Mouse (Mus musculus): Measurements from ENCODE around the gene Kdm5b.

The Kdm5b gene

GRCm38 (mm10) chr1:134597339-134598054 lies 37.5 kb downstream of the Kdm5b start:
- no peaks in the 10 kb centered on the region for H3K27me3 ChIP-seq (ENCODE audit: control insufficient read depth, insufficient read depth, low read length, poor library complexity, severe bottlenecking)
- DNase-seq (ENCODE audit: low read depth, low spot score): no peak
- peaks cover 11% of the 10 kb centered on the region for H3K36me3 ChIP-seq (ENCODE audit: control insufficient read depth, insufficient read depth, low read length, poor library complexity, severe bottlenecking)

GRCm38 (mm10) chr1:134604086-134604485 lies 44.1 kb downstream of the Kdm5b start:
- Histone ChIP-seq H3K36me3 (ENCODE audit: control insufficient read depth, insufficient read depth, low read length, poor library complexity, severe bottlenecking) (peaks cover 12% of the 10 kb centered on the region), H3K27me3 (ENCODE audit: control insufficient read depth, insufficient read depth, low read length, poor library complexity, severe bottlenecking) (no peaks in the 10 kb centered on the region)
- DNase-seq (ENCODE audit: low read depth, low spot score): peak; percentile 3

GRCm38 (mm10) chr1:134605670-134606069 lies 45.7 kb downstream of the Kdm5b start:
- H3K27me3 ChIP-seq (ENCODE audit: control insufficient read depth, insufficient read depth, low read length, poor library complexity, severe bottlenecking): no peaks in the 10 kb centered on the region
- DNase-seq (ENCODE audit: low read depth, low spot score): no peak

GRCm38 (mm10) chr1:134606381-134606780 lies 46.4 kb downstream of the Kdm5b start:
- H3K36me3 ChIP-seq (ENCODE audit: control insufficient read depth, insufficient read depth, low read length, poor library complexity, severe bottlenecking): peaks cover 12% of the 10 kb centered on the region
- no peaks in the 10 kb centered on the region for H3K27me3 ChIP-seq (ENCODE audit: control insufficient read depth, insufficient read depth, low read length, poor library complexity, severe bottlenecking)
- no peak for DNase-seq (ENCODE audit: low read depth, low spot score)

More at GRCm38 (mm10) chr1:134605670-134606069, 45.7 kb downstream of the Kdm5b start:
- H3K36me3 ChIP-seq (ENCODE audit: control insufficient read depth, insufficient read depth, low read length, poor library complexity, severe bottlenecking): peaks cover 12% of the 10 kb centered on the region

GRCm38 (mm10) chr1:134607279-134607678 lies 47.3 kb downstream of the Kdm5b start:
- Histone ChIP-seq H3K27me3 (ENCODE audit: control insufficient read depth, insufficient read depth, low read length, poor library complexity, severe bottlenecking) (no peaks in the 10 kb centered on the region), H3K36me3 (ENCODE audit: control insufficient read depth, insufficient read depth, low read length, poor library complexity, severe bottlenecking) (peaks cover 11% of the 10 kb centered on the region)
- peak; percentile 14 for DNase-seq (ENCODE audit: low read depth, low spot score)

GRCm38 (mm10) chr1:134609172-134609571 lies 49.2 kb downstream of the Kdm5b start:
- DNase-seq (ENCODE audit: low read depth, low spot score): no peak
- no peaks in the 10 kb centered on the region for H3K27me3 ChIP-seq (ENCODE audit: control insufficient read depth, insufficient read depth, low read length, poor library complexity, severe bottlenecking)
- H3K36me3 ChIP-seq (ENCODE audit: control insufficient read depth, insufficient read depth, low read length, poor library complexity, severe bottlenecking): peaks cover 9% of the 10 kb centered on the region

GRCm38 (mm10) chr1:134614554-134614953 lies 54.6 kb downstream of the Kdm5b start:
- Histone ChIP-seq H3K27me3 (ENCODE audit: control insufficient read depth, insufficient read depth, low read length, poor library complexity, severe bottlenecking) (no peaks in the 10 kb centered on the region), H3K36me3 (ENCODE audit: control insufficient read depth, insufficient read depth, low read length, poor library complexity, severe bottlenecking) (peaks cover 9% of the 10 kb centered on the region)
- no peak for DNase-seq (ENCODE audit: low read depth, low spot score)

- Histone ChIP-seq H3K27me3 (ENCODE audit: control insufficient read depth, insufficient read depth, low read length, poor library complexity, severe bottlenecking) (no peaks in the 10 kb centered on the region), H3K36me3 (ENCODE audit: control insufficient read depth, insufficient read depth, low read length, poor library complexity, severe bottlenecking) (peaks cover 10% of the 10 kb centered on the region)
- no peak for DNase-seq (ENCODE audit: low read depth, low spot score)
Measured at GRCm38 (mm10) chr1:134614988-134615387, 55.0 kb downstream of the Kdm5b start.

- Histone ChIP-seq H3K36me3 (ENCODE audit: control insufficient read depth, insufficient read depth, low read length, poor library complexity, severe bottlenecking) (peaks cover 13% of the 10 kb centered on the region), H3K27me3 (ENCODE audit: control insufficient read depth, insufficient read depth, low read length, poor library complexity, severe bottlenecking) (no peaks in the 10 kb centered on the region)
- DNase-seq (ENCODE audit: low read depth, low spot score): no peak
Measured at GRCm38 (mm10) chr1:134617656-134618055, 57.7 kb downstream of the Kdm5b start.

GRCm38 (mm10) chr1:134625325-134625724 lies 65.4 kb downstream of the Kdm5b start:
- Histone ChIP-seq H3K36me3 (ENCODE audit: control insufficient read depth, insufficient read depth, low read length, poor library complexity, severe bottlenecking) (peaks cover 5% of the 10 kb centered on the region), H3K27me3 (ENCODE audit: control insufficient read depth, insufficient read depth, low read length, poor library complexity, severe bottlenecking) (no peaks in the 10 kb centered on the region)
- DNase-seq (ENCODE audit: low read depth, low spot score): no peak

GRCm38 (mm10) chr1:134629455-134629854 lies 69.5 kb downstream of the Kdm5b start:
- Histone ChIP-seq H3K27me3 (ENCODE audit: control insufficient read depth, insufficient read depth, low read length, poor library complexity, severe bottlenecking) (no peaks in the 10 kb centered on the region), H3K36me3 (ENCODE audit: control insufficient read depth, insufficient read depth, low read length, poor library complexity, severe bottlenecking) (peaks cover 5% of the 10 kb centered on the region)
- no peak for DNase-seq (ENCODE audit: low read depth, low spot score)

- DNase-seq (ENCODE audit: low read depth, low spot score): no peak
- H3K36me3 ChIP-seq (ENCODE audit: control insufficient read depth, insufficient read depth, low read length, poor library complexity, severe bottlenecking): peaks cover 2% of the 10 kb centered on the region
- H3K27me3 ChIP-seq (ENCODE audit: control insufficient read depth, insufficient read depth, low read length, poor library complexity, severe bottlenecking): no peaks in the 10 kb centered on the region
Measured at GRCm38 (mm10) chr1:134634296-134634695, 74.3 kb downstream of the Kdm5b start.

- H3K27me3 ChIP-seq (ENCODE audit: control insufficient read depth, insufficient read depth, low read length, poor library complexity, severe bottlenecking): no peaks in the 10 kb centered on the region
- peaks cover 2% of the 10 kb centered on the region for H3K36me3 ChIP-seq (ENCODE audit: control insufficient read depth, insufficient read depth, low read length, poor library complexity, severe bottlenecking)
- no peak for DNase-seq (ENCODE audit: low read depth, low spot score)
Measured at GRCm38 (mm10) chr1:134636245-134636644, 76.3 kb downstream of the Kdm5b start.

- DNase-seq (ENCODE audit: low read depth, low spot score): peak; percentile 40
- no peaks in the 10 kb centered on the region for H3K27me3 ChIP-seq (ENCODE audit: control insufficient read depth, insufficient read depth, low read length, poor library complexity, severe bottlenecking)
Measured at GRCm38 (mm10) chr1:134636684-134637083, 76.7 kb downstream of the Kdm5b start.

GRCm38 (mm10) chr1:134638041-134638440 lies 78.1 kb downstream of the Kdm5b start:
- H3K27me3 ChIP-seq (ENCODE audit: control insufficient read depth, insufficient read depth, low read length, poor library complexity, severe bottlenecking): no peaks in the 10 kb centered on the region
- DNase-seq (ENCODE audit: low read depth, low spot score): no peak

More at GRCm38 (mm10) chr1:134636684-134637083, 76.7 kb downstream of the Kdm5b start:
- H3K36me3 ChIP-seq (ENCODE audit: control insufficient read depth, insufficient read depth, low read length, poor library complexity, severe bottlenecking): peaks cover under 1% of the 10 kb centered on the region; the same call in 1 of the 2 replicates

GRCm38 (mm10) chr1:134638522-134638921 lies 78.6 kb downstream of the Kdm5b start:
- Histone ChIP-seq H3K27me3 (ENCODE audit: control insufficient read depth, insufficient read depth, low read length, poor library complexity, severe bottlenecking) (no peaks in the 10 kb centered on the region), H3K36me3 (ENCODE audit: control insufficient read depth, insufficient read depth, low read length, poor library complexity, severe bottlenecking) (no peaks in the 10 kb centered on the region; the same call in 1 of the 2 replicates)
- DNase-seq (ENCODE audit: low read depth, low spot score): no peak

More at GRCm38 (mm10) chr1:134638041-134638440, 78.1 kb downstream of the Kdm5b start:
- no peaks in the 10 kb centered on the region; the same call in 1 of the 2 replicates for H3K36me3 ChIP-seq (ENCODE audit: control insufficient read depth, insufficient read depth, low read length, poor library complexity, severe bottlenecking)

All from splenic B cell, adult 2 months (primary cell).